Mouse (Mus musculus) spleen, adult 2 months (tissue): ENCODE results near the gene Cxcr6. TPM values are rescaled to one million over a fixed set of nuclear protein-coding genes. Genes with fewer than 3 reads are reported as not detected.

Source experiments
- DNase-seq, 2 experiments: peaks; one replicate each; pipeline versions ENCODE4 v3.0.0 to v3.0.0-alpha.2; 2012 to 2021; ENCODE audit warnings: low spot score in 2 of 2, low read depth in 1 of 2
- H3K27ac ChIP-seq: fragments of 200-500 bp; 2 replicates; pipeline ENCODE4 v1.5.1; 2012; ENCODE audit warnings: low read length, inconsistent platforms; ENCODE audit not compliant: insufficient read depth
- H3K27me3 ChIP-seq: fragments of 200-500 bp; 2 replicates; pipeline ENCODE4 v1.6.1; 2012; ENCODE audit warnings: mild to moderate bottlenecking, moderate library complexity, low read length, inconsistent platforms; ENCODE audit not compliant: control insufficient read depth, insufficient read depth
- H3K36me3 ChIP-seq: fragments of 200-500 bp; 2 replicates; pipeline ENCODE4 v1.6.1; 2012; ENCODE audit warnings: mild to moderate bottlenecking, low read length, inconsistent platforms; ENCODE audit not compliant: control insufficient read depth, insufficient read depth
- H3K4me1 ChIP-seq: fragments of 200-500 bp; 2 replicates; pipeline ENCODE4 v1.6.1; 2011; ENCODE audit warnings: inconsistent platforms; ENCODE audit not compliant: control insufficient read depth, insufficient read depth, insufficient read length
- H3K4me3 ChIP-seq: fragments of 200-500 bp; 2 replicates; pipeline ENCODE4 v1.5.1; 2011; ENCODE audit warnings: mild to moderate bottlenecking, inconsistent platforms; ENCODE audit not compliant: insufficient read depth, insufficient read length; ENCODE audit errors: extremely low read depth
- CTCF ChIP-seq: fragments of 200-500 bp; IDR thresholded peaks from 2 replicates; pipeline ENCODE4 v1.5.1; 2011; ENCODE audit warnings: mild to moderate bottlenecking, inconsistent platforms; ENCODE audit not compliant: insufficient read depth, insufficient read length, insufficient replicate concordance; ENCODE audit errors: extremely low read depth
- POLR2A ChIP-seq: fragments of 200-500 bp; IDR thresholded peaks from 2 replicates; pipeline ENCODE4 v1.6.1; 2011; ENCODE audit warnings: low read depth, low read length, inconsistent platforms
- WGBS: fragments of 180-500 bp; shearing (Covaris S2); methylation state at CpG from one replicate; pipeline ENCODE4 v1.1.7; 2018; 5-methylcytosine and 5-hydroxymethylcytosine counted together
- polyA plus RNA-seq: library from polyadenylated mRNA; depleted of rRNA; stranded (reverse); fragments of >200 nt; gene quantifications from 2 replicates; pipeline ENCODE4 v1.2.3, GENCODE M21; 2012; rRNA removed

The Cxcr6 gene
- polyA plus RNA-seq, 1 experiment, result 5.2 TPM

DNA sequence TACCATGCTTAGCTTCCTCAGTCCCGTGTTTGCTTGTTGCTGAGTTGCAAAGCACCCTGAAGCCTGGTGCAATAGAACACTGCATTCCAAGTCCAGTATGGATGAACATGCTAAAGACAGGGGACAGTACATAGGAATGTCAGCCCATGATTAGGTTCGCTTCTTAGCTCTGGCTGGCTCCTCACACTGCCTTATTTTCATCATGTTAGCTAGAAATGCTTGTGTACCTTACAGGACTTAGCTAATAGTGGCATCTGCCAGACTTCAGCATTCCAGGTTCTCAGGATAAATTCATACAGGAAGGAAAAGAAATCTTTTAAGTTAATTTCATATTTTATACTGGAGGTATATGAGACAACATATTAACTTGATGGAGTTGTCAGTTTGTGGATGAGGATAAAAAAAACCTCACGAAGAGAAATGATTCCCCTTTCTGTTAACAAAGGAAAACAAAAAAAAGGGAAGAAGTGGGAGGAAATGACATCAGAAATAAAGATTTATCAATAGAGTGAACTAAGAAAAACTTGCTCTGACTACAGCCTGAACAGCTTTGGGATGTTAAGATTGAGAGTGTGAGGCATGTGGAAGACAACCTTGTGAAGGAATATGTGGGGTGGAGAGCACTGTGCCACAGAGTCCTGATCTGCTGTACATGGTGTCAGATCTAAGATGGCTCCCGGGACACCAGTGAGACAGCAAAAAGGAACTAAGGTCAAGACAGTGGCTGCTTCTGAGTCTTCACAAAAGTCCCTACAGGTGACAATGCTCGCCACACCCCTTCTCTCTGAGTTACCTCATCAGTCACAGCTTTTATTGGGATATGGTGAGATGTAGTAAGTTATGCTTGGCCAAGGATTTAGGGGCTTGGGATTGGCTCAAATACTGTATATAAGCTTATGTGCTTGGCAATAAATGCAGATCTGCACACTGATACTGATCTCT lies 46.4 kb downstream of the Cxcr6 start:
- H3K4me1 ChIP-seq, result peaks cover 8% of the 10 kb centered on the region; the same call in 1 of the 2 replicates
- no peaks in the 10 kb centered on the region for H3K27me3 ChIP-seq
- H3K27ac ChIP-seq, result peak overlapping the region; percentile 90
- TF ChIP-seq CTCF, result no peak
- no peak for TF ChIP-seq POLR2A
- WGBS, result 54% methylated on average over 5 of the region's 5 CpGs
- no peaks in the 10 kb centered on the region for H3K36me3 ChIP-seq
- DNase-seq, result no peak
- H3K4me3 ChIP-seq, result peak overlapping the region; percentile 8; the same call in 1 of the 2 replicates

DNA sequence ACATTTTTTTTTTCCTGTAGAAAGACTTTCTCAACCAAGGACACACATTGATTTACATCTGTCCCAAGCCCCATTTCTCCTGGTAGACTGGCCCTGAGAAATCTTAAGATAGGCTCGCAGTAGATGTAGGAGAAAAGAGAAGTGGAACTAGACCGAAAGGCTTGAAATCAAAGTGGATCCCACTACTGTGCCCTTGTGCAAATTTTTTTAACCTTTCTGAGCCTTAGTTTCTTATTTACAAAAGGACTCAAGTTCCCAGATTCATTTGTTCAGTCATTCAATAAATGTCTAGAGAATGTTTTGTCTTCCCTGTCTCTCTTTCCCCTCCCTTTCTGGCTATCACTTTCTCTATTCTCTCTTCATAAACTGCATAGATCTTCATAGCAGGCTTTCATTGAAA lies 50.6 kb downstream of the Cxcr6 start:
- TF ChIP-seq POLR2A, result no peak
- TF ChIP-seq CTCF, result no peak
- no peaks in the 10 kb centered on the region for H3K36me3 ChIP-seq
- no peaks in the 10 kb centered on the region for H3K27me3 ChIP-seq
- DNase-seq, result no peak
- 33% methylated on average over 2 of the region's 2 CpGs for WGBS
- H3K4me1 ChIP-seq, result peaks cover 3% of the 10 kb centered on the region; the same call in 1 of the 2 replicates
- no peak overlapping the region for H3K27ac ChIP-seq
- no peak overlapping the region for H3K4me3 ChIP-seq

Other genes starting within 250 kb of the Cxcr6 start
- gene Slc6a20b, start 173.9 kb upstream of the Cxcr6 start, polyA plus RNA-seq, result 0.06 and 0.25 TPM in 2 replicates
- 8.2 and 8.7 TPM in 2 replicates for gene Ccr9, start 128.0 kb upstream of the Cxcr6 start, polyA plus RNA-seq
- 5.8 and 7.1 TPM in 2 replicates for gene Slc6a20a, start 127.6 kb upstream of the Cxcr6 start, polyA plus RNA-seq
- gene Lztfl1, start 88.8 kb upstream of the Cxcr6 start, polyA plus RNA-seq, result 1.00 and 1.4 TPM in 2 replicates
- gene Fyco1, start 45.4 kb downstream of the Cxcr6 start, polyA plus RNA-seq, result 5.0 and 6.0 TPM in 2 replicates
- gene Xcr1, start 55.6 kb downstream of the Cxcr6 start, polyA plus RNA-seq, result 3.2 and 3.5 TPM in 2 replicates
- 4.2 and 4.4 TPM in 2 replicates for gene Ccr1, start 162.2 kb downstream of the Cxcr6 start, polyA plus RNA-seq
- 0.41 and 0.53 TPM in 2 replicates for gene Ccr1l1, start 171.9 kb downstream of the Cxcr6 start, polyA plus RNA-seq
- 4.3 and 6.2 TPM in 2 replicates for gene Ccr3, start 215.5 kb downstream of the Cxcr6 start, polyA plus RNA-seq